ENCODE assay signal across 8 mouse cellular contexts in the genomic region with DNA sequence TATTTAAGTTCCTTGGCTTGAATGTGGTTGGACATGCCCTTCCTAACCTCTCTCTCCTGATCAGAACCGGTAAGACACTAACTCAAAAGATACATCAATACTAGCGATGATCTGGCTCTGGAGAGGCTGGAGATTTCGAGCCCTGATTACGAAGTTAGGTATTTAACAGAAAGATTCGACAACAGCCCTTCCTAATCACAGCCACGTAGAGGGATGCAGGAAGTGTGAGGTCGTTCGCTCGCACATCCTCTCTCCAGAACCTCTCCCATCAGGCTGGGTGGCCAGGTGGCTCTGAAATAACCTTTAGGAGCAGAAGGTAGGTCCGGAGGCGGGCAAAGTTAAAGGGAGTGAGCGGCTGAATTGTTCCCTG. TPM values are rescaled to one million over a fixed set of nuclear protein-coding genes. Genes with fewer than 3 reads are reported as not detected.
DNase-seq lines count a peak whose midpoint lies in the region; ATAC-seq and TF ChIP-seq lines count a peak whose summit lies in the region.

A gene (plus strand): TSS at position 206 of the 370 bp plus-strand sequence.

- H3K9ac ChIP-seq in heart, embryonic 12.5 days, result peak within 1 kb of the TSS; percentile 94

- peak within 1 kb of the TSS; percentile 88 for H3K27ac ChIP-seq in heart, embryonic 12.5 days (ENCODE audit: poor library complexity, severe bottlenecking)
- peak within 1 kb of the TSS; percentile 98 for H3K27ac ChIP-seq in forebrain, embryonic 10.5 days

- no peak for TF ChIP-seq POLR2A in myocyte (IDR thresholded peaks at IDR 0.05; ENCODE audit: insufficient read length, low read depth)

- ATAC-seq in heart, embryonic 12.5 days (ENCODE audit: insufficient number of reproducible peaks, low FRiP score), result no peak

- 2% methylated on average over 12 of the region's 12 CpGs for WGBS in heart, embryonic 12.5 days
- WGBS in forebrain, embryonic 10.5 days, result 1% methylated on average over 12 of the region's 12 CpGs

- H3K4me2 ChIP-seq in heart, embryonic 12.5 days, result peak within 1 kb of the TSS; percentile 72
- H3K4me2 ChIP-seq in myocyte (ENCODE audit: low read depth), result peak within 1 kb of the TSS; percentile 83

- no peak for DNase-seq in heart, postnatal 25 days (ENCODE audit: low spot score)
- no peak for DNase-seq in forebrain, embryonic 10.5 days (ENCODE audit: extremely low spot score, low spot score)
- DNase-seq in layer of hippocampus, postnatal 25 days (ENCODE audit: extremely low spot score in 1 of 2, low spot score in 1 of 2), result no peak
- no peak for DNase-seq in embryo, embryonic 10 days (ENCODE audit: low spot score)
- DNase-seq in urinary bladder, postnatal 14 days (ENCODE audit: low spot score), result no peak

- peak within 1 kb of the TSS; percentile 89 for H3ac ChIP-seq in myocyte (ENCODE audit: control insufficient read depth, insufficient read length)

- H3K4me3 ChIP-seq in heart, embryonic 12.5 days, result peak within 1 kb of the TSS; percentile 76
- H3K4me3 ChIP-seq in E14TG2a.4 (replicated peaks; ENCODE audit: low read length), result peak within 1 kb of the TSS; percentile 85
- H3K4me3 ChIP-seq in forebrain, embryonic 10.5 days, result peak within 1 kb of the TSS; percentile 86
- H3K4me3 ChIP-seq in myocyte, result peak within 1 kb of the TSS; percentile 79

- peaks cover 30% of the 10 kb centered on the region for H3K4me1 ChIP-seq in heart, embryonic 12.5 days (replicated peaks)
- H3K4me1 ChIP-seq in E14TG2a.4 (replicated peaks; ENCODE audit: low read depth, low read length), result peaks cover 70% of the 10 kb centered on the region
- peaks cover 45% of the 10 kb centered on the region for H3K4me1 ChIP-seq in forebrain, embryonic 10.5 days

- intact Hi-C loops in heart, postnatal 25 days (cut with DNase I), result loop anchor here (10.0 kb wide), 1 partner anchor 461 kb away; a partner anchor contains a TSS

- H3K36me3 ChIP-seq in heart, embryonic 12.5 days, result 0 out of 2 replicates have a peak, but pooled peaks cover 5% of the 10 kb centered on the region
- H3K36me3 ChIP-seq in E14TG2a.4 (ENCODE audit: insufficient read depth, low read length), result peaks cover 4% of the 10 kb centered on the region; the same call in 1 of the 2 replicates
- H3K36me3 ChIP-seq in forebrain, embryonic 10.5 days (replicated peaks), result peaks cover 15% of the 10 kb centered on the region; the same call in 1 of the 2 replicates
- H3K36me3 ChIP-seq in myocyte (ENCODE audit: control insufficient read depth, insufficient read depth), result no peaks in the 10 kb centered on the region

- H3K27me3 ChIP-seq in heart, embryonic 12.5 days (replicated peaks), result no peaks in the 10 kb centered on the region
- no peaks in the 10 kb centered on the region for H3K27me3 ChIP-seq in E14TG2a.4 (ENCODE audit: insufficient read depth, low read length)
- peaks cover 17% of the 10 kb centered on the region; the same call in 1 of the 2 replicates for H3K27me3 ChIP-seq in forebrain, embryonic 10.5 days (ENCODE audit: poor library complexity, severe bottlenecking)
- no peaks in the 10 kb centered on the region for H3K27me3 ChIP-seq in myocyte (ENCODE audit: control insufficient read depth, insufficient read depth, insufficient read length)

- H3K79me2 ChIP-seq in myocyte (ENCODE audit: control insufficient read depth, insufficient read depth), result peaks cover 24% of the 10 kb centered on the region

- TF ChIP-seq CTCF in E14TG2a.4 (conservative IDR thresholded peaks at IDR 0.05; ENCODE audit: low read length), result no peak

- H3K9me3 ChIP-seq in heart, embryonic 12.5 days (replicated peaks), result no peaks in the 10 kb centered on the region
- no peaks in the 10 kb centered on the region for H3K9me3 ChIP-seq in E14TG2a.4 (ENCODE audit: low read length)
- H3K9me3 ChIP-seq in forebrain, embryonic 10.5 days, result no peaks in the 10 kb centered on the region

TF ChIP-seq in myocyte, 11 proteins besides CTCF, POLR2A, EP300 and RAD21:
- TF ChIP-seq TCF3 (IDR thresholded peaks at IDR 0.05; ENCODE audit: insufficient read length, low read depth), result no peak
- no peak for TF ChIP-seq SRF (IDR thresholded peaks at IDR 0.05; ENCODE audit: control insufficient read depth, insufficient read length, low read depth)

RNA-seq across cellular contexts. Expression of the gene that starts here (rescaled TPM):
- 57.2 and 58.5 TPM in 2 replicates for polyA plus RNA-seq in heart, embryonic 12.5 days (2016; fragmentation: Nextera tagmentation; extraction: Ambion mirVana)
- 1 to 10 TPM; 7.7 to 7.9 TPM for total RNA-seq in heart, postnatal 25 days (2021)
- 53.5 and 56.5 TPM in 2 replicates for polyA plus RNA-seq in forebrain, embryonic 10.5 days (2016; fragmentation: Nextera tagmentation; extraction: Ambion mirVana)
- total RNA-seq in layer of hippocampus, postnatal 25 days (2021), result 10 to 100 TPM; 30.9 to 35.3 TPM
- 39.1 TPM for polyA plus RNA-seq in myocyte (2012; fragmentation: generic; extraction: Trizol)
